ENCODE assay signal across 10 mouse cellular contexts in the genomic region with DNA sequence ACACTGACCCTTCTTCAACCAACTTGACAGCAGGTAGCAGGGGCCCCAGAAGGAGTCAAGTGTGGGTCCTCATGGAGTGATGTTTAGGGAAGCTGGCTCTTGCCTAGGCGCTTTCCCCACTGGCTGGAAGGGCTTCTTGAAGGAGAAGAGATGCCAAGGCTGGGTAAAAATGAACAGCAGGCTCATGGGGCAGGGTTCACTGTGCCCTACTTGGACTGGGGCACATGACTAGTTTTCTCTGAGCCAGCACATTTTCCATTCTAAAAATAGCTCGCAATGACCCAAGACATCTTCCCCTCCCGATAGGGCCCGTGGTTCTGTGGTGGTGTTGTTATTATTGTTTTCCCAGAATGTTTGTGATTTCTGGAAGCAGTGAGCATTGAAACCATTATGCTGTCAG.
A peak's percentile ranks its signal among the peaks of the same experiment; 100 is the strongest.
DNase-seq lines count a peak whose midpoint lies in the region; ATAC-seq lines count a peak whose summit lies in the region.
"Had no signal": no experiment of that assay in that cellular context is flagged by ENCODE, and none has a peak within 500 bp of the region (broad histone marks: within the 10 kb centered on the region; RNA-seq: fewer than 3 reads in every experiment).

No protein-coding gene starts in this region.

- no peaks in the 10 kb centered on the region for H3K9me3 ChIP-seq in heart, embryonic 11.5 days (replicated peaks; ENCODE audit: control insufficient read depth, low read length)
- no peaks in the 10 kb centered on the region for H3K9me3 ChIP-seq in forebrain, embryonic 16.5 days (ENCODE audit: control insufficient read depth, low read length)
- H3K9me3 ChIP-seq: liver, embryonic 13.5 days; neural tube, embryonic 12.5 days had no signal

- no peaks in the 10 kb centered on the region for H3K27me3 ChIP-seq in heart, embryonic 11.5 days (ENCODE audit: control insufficient read depth, insufficient read depth, low read length)
- no peaks in the 10 kb centered on the region for H3K27me3 ChIP-seq in forebrain, embryonic 16.5 days (replicated peaks; ENCODE audit: control insufficient read depth, insufficient read depth, low read length)
- H3K27me3 ChIP-seq: liver, embryonic 13.5 days; neural tube, embryonic 12.5 days had no signal

- no peak for ATAC-seq in heart, embryonic 11.5 days (replicated peaks; ENCODE audit: insufficient number of reproducible peaks, low FRiP score, low TSS enrichment)
- ATAC-seq in inflammation-experienced regulatory T-cells, adult 6 months = no peak
- no peak for ATAC-seq in forebrain, embryonic 16.5 days

- peak; percentile 46 to 58 for DNase-seq in gastrocnemius, adult 8-10 months (ENCODE audit: low spot score in 2 of 2)
- no peak for DNase-seq in gastrocnemius, postnatal 4 days (ENCODE audit: low spot score in 2 of 2)
- peak; percentile 73 for DNase-seq in NIH3T3 (ENCODE audit: low read depth)
- peak; percentile 42 for DNase-seq in kidney, postnatal 10 days
- DNase-seq in left cerebral cortex, postnatal 14 days (ENCODE audit: low spot score in 2 of 2) = no peak
- DNase-seq: liver, embryonic 13.5 days had no signal

- no peak overlapping the region for H3K4me3 ChIP-seq in heart, embryonic 11.5 days (ENCODE audit: low read depth, low read length)
- H3K4me3 ChIP-seq in forebrain, embryonic 16.5 days (replicated peaks; ENCODE audit: low read length) = no peak overlapping the region
- H3K4me3 ChIP-seq: liver, embryonic 13.5 days; neural tube, embryonic 12.5 days had no signal

- intact Hi-C loops in left cerebral cortex, postnatal 14 days (cut with DNase I) = no loop called here

- H3K36me3 ChIP-seq in heart, embryonic 11.5 days (ENCODE audit: control insufficient read depth, insufficient read depth, low read length) = no peaks in the 10 kb centered on the region
- H3K36me3 ChIP-seq in forebrain, embryonic 16.5 days (ENCODE audit: control insufficient read depth, insufficient read depth) = no peaks in the 10 kb centered on the region
- H3K36me3 ChIP-seq: liver, embryonic 13.5 days; neural tube, embryonic 12.5 days had no signal

- 42% methylated on average over 4 of the region's 4 CpGs for WGBS in heart, embryonic 11.5 days (ENCODE audit: insufficient replicate concordance)
- WGBS in forebrain, embryonic 16.5 days = 88% methylated on average over 4 of the region's 4 CpGs

- peaks cover 43% of the 10 kb centered on the region for H3K4me1 ChIP-seq in heart, embryonic 11.5 days (ENCODE audit: control insufficient read depth, insufficient read depth, low read length)
- H3K4me1 ChIP-seq in forebrain, embryonic 16.5 days (replicated peaks; ENCODE audit: control insufficient read depth, insufficient read depth, low read length) = peaks cover 17% of the 10 kb centered on the region

- H3K9ac ChIP-seq in heart, embryonic 11.5 days (ENCODE audit: low read depth, low read length) = no peak overlapping the region
- H3K9ac ChIP-seq in forebrain, embryonic 16.5 days (replicated peaks; ENCODE audit: low read depth, low read length) = no peak overlapping the region
- H3K9ac ChIP-seq: liver, embryonic 13.5 days; neural tube, embryonic 12.5 days had no signal

- no peak overlapping the region for H3K4me2 ChIP-seq in heart, embryonic 11.5 days
- no peak overlapping the region for H3K4me2 ChIP-seq in forebrain, embryonic 16.5 days (ENCODE audit: low read length)
- H3K4me2 ChIP-seq: liver, embryonic 13.5 days; neural tube, embryonic 12.5 days had no signal

- peak overlapping the region; percentile 86; the same call in 1 of the 2 replicates for H3K27ac ChIP-seq in heart, embryonic 11.5 days (ENCODE audit: low read depth, low read length)
- H3K27ac ChIP-seq in forebrain, embryonic 16.5 days (ENCODE audit: low read length) = no peak overlapping the region
- H3K27ac ChIP-seq: liver, embryonic 13.5 days; neural tube, embryonic 12.5 days had no signal

Comparison
In these comparisons a context has a peak if more than half of its experiments do, and no peak if none do; other contexts are left out.
1. DNase-seq: peak in gastrocnemius, adult 8-10 months (2 of 2), NIH3T3 (single experiment) and kidney, postnatal 10 days (single experiment); none in gastrocnemius, postnatal 4 days (0 of 2) and left cerebral cortex, postnatal 14 days (0 of 2).